Mouse (Mus musculus): ENCODE results near the gene Teddm1b. TPM values are rescaled to one million over a fixed set of nuclear protein-coding genes. Genes with fewer than 3 reads are reported as not detected.

Teddm1b gene
- total RNA-seq (2023), result 0.32 TPM in 1 of 2 replicates, not detected in the other

GRCm38 (mm10) chr1:153874045-153874444, at the start of gene Teddm1b:
Gene Teddm1b (plus strand): TSS chr1:153874345.

GRCm38 (mm10) chr1:153844042-153844441, 30.1 kb upstream of the Teddm1b start, which contains the start of gene Rgsl1:
Gene Rgsl1 (minus strand): TSS chr1:153844142.

GRCm38 (mm10) chr1:153891442-153891841, 17.3 kb downstream of the Teddm1b start, which contains the start of gene Teddm1a:
Gene Teddm1a (plus strand): TSS chr1:153891742.

GRCm38 (mm10) chr1:153899731-153900380, 25.7 kb downstream of the Teddm1b start, which contains the start of the genes Glul and Teddm2:
Gene Glul (plus strand): TSS chr1:153899944.
Gene Teddm2 (minus strand): TSS chr1:153900228.

Other genes starting within 250 kb of the Teddm1b start
- not detected in 2 replicates for gene Rgs8, start 221.3 kb upstream of the Teddm1b start, total RNA-seq (2023)
- gene Rgs16, start 134.0 kb upstream of the Teddm1b start, total RNA-seq (2023), result 0.25 and 2.3 TPM in 2 replicates
- gene Rnasel, start 124.9 kb upstream of the Teddm1b start, total RNA-seq (2023), result 108 and 130 TPM in 2 replicates
- gene Rgsl1, start 30.2 kb upstream of the Teddm1b start, total RNA-seq (2023), result not detected in 2 replicates
- not detected in 2 replicates for gene Teddm1a, start 17.4 kb downstream of the Teddm1b start, total RNA-seq (2023)
- 130 and 173 TPM in 2 replicates for gene Glul, start 25.6 kb downstream of the Teddm1b start, total RNA-seq (2023)
- gene Teddm2, start 25.9 kb downstream of the Teddm1b start, total RNA-seq (2023), result 0.11 and 0.35 TPM in 2 replicates

Measured in neutrophil, adult 65 days (primary cell).